Mouse (Mus musculus): ENCODE results near the gene Fam186a. TPM values are rescaled to one million over a fixed set of nuclear protein-coding genes. Genes with fewer than 3 reads are reported as not detected.
"Not testable (repeated sequence)": the region's sequence is repeated elsewhere in the genome, so short reads cannot be mapped to it uniquely, and the experiment has no call there.

The Fam186a gene
- total RNA-seq, 1 experiment: 0.13 TPM

GRCm38 (mm10) chr15:99974476-99975220, 7.8 kb upstream of the Fam186a start:
- TF ChIP-seq ZC3H11A (IDR thresholded peaks at IDR 0.05; ENCODE audit: borderline replicate concordance, low read depth, low read length): no peak
- no peak for TF ChIP-seq HCFC1 (IDR thresholded peaks at IDR 0.05; ENCODE audit: borderline replicate concordance, insufficient read depth, low read length)
- no peak for TF ChIP-seq MAFK (IDR thresholded peaks at IDR 0.05; ENCODE audit: insufficient read depth, low read depth, low read length)
- no peak for TF ChIP-seq CHD2 (IDR thresholded peaks at IDR 0.05; ENCODE audit: low read depth, low read length)
- no peak for TF ChIP-seq ZNF384 (IDR thresholded peaks at IDR 0.05; ENCODE audit: low read depth, low read length)
- Histone ChIP-seq H3K27ac (ENCODE audit: insufficient read depth, low read depth, low read length, poor library complexity, severe bottlenecking) (no peak overlapping the region), H3K36me3 (ENCODE audit: control insufficient read depth, insufficient read depth, low read length, poor library complexity, severe bottlenecking) (no peaks in the 10 kb centered on the region; the same call in 1 of the 2 replicates), H3K4me3 (ENCODE audit: insufficient read depth in 1 of 2, low read depth in 1 of 2, low read length in 2 of 2, poor library complexity in 1 of 2, severe bottlenecking in 1 of 2) (peak overlapping the region; percentile 35 to 77), H3K9me3 (ENCODE audit: control insufficient read depth, insufficient read depth, low read depth, low read length) (no peaks in the 10 kb centered on the region), H3K9ac (ENCODE audit: insufficient read depth, low read depth, low read length, poor library complexity, severe bottlenecking) (0 out of 2 replicates have a peak overlapping the region, but pooled peaks have one; percentile 38), H3K4me1 (ENCODE audit: control insufficient read depth in 2 of 2, insufficient read depth in 2 of 2, low read length in 2 of 2, poor library complexity in 1 of 2) (peaks cover 2 to 9% of the 10 kb centered on the region in 2 experiments; a peak in 3 of 4 replicates)
- no peak for DNase-seq (ENCODE audit: low read depth, low spot score)
- in situ Hi-C loops (cut with MboI; ENCODE audit: low sequenced_read_pairs in 2 of 2, unreplicated experiment in 2 of 2): no loop called here

- in situ Hi-C loops (cut with MboI; ENCODE audit: low sequenced_read_pairs in 2 of 2, unreplicated experiment in 2 of 2): no loop called here
- peak overlapping the region; percentile 99 for H3K9ac ChIP-seq (ENCODE audit: insufficient read depth, low read depth, low read length, poor library complexity, severe bottlenecking)
- DNase-seq (ENCODE audit: low read depth, low spot score): peak; percentile 79
- peak overlapping the region; percentile 77 to 98 for H3K4me3 ChIP-seq (ENCODE audit: insufficient read depth in 1 of 2, low read depth in 1 of 2, low read length in 2 of 2, poor library complexity in 1 of 2, severe bottlenecking in 1 of 2)
- no peaks in the 10 kb centered on the region for H3K36me3 ChIP-seq (ENCODE audit: control insufficient read depth, insufficient read depth, low read length, poor library complexity, severe bottlenecking)
- TF ChIP-seq ZNF384 (IDR thresholded peaks at IDR 0.05; ENCODE audit: low read depth, low read length): peak; percentile 89
- TF ChIP-seq CHD2 (IDR thresholded peaks at IDR 0.05; ENCODE audit: low read depth, low read length): no peak
- H3K4me1 ChIP-seq (ENCODE audit: control insufficient read depth in 2 of 2, insufficient read depth in 2 of 2, low read length in 2 of 2, poor library complexity in 1 of 2): peaks cover 2 to 9% of the 10 kb centered on the region in 2 experiments; a peak in 3 of 4 replicates
- peak overlapping the region; percentile 97 for H3K27ac ChIP-seq (ENCODE audit: insufficient read depth, low read depth, low read length, poor library complexity, severe bottlenecking)
- no peaks in the 10 kb centered on the region for H3K9me3 ChIP-seq (ENCODE audit: control insufficient read depth, insufficient read depth, low read depth, low read length)
These were observed 6.4 kb upstream of the Fam186a start for GRCm38 (mm10) chr15:99972989-99973911.

GRCm38 (mm10) chr15:99972361-99972988, 5.6 kb upstream of the Fam186a start:
- peak; percentile 100 for TF ChIP-seq ZNF384 (IDR thresholded peaks at IDR 0.05; ENCODE audit: low read depth, low read length)
- 0 out of 2 replicates have a peak, but pooled peaks have one; percentile 6 for TF ChIP-seq ZC3H11A (IDR thresholded peaks at IDR 0.05; ENCODE audit: borderline replicate concordance, low read depth, low read length)
- TF ChIP-seq CHD2 (IDR thresholded peaks at IDR 0.05; ENCODE audit: low read depth, low read length): peak; percentile 51; the same call in 1 of the 2 replicates
- peak; percentile 80; the same call in 1 of the 2 replicates for TF ChIP-seq HCFC1 (IDR thresholded peaks at IDR 0.05; ENCODE audit: borderline replicate concordance, insufficient read depth, low read length)
- peak; percentile 64; the same call in 1 of the 2 replicates for TF ChIP-seq MAFK (IDR thresholded peaks at IDR 0.05; ENCODE audit: insufficient read depth, low read depth, low read length)
- H3K9me3 ChIP-seq (ENCODE audit: control insufficient read depth, insufficient read depth, low read depth, low read length): no peaks in the 10 kb centered on the region
- peaks cover 2 to 9% of the 10 kb centered on the region in 2 experiments; a peak in 3 of 4 replicates for H3K4me1 ChIP-seq (ENCODE audit: control insufficient read depth in 2 of 2, insufficient read depth in 2 of 2, low read length in 2 of 2, poor library complexity in 1 of 2)
- H3K27ac ChIP-seq (ENCODE audit: insufficient read depth, low read depth, low read length, poor library complexity, severe bottlenecking): peak overlapping the region; percentile 97
- H3K4me3 ChIP-seq (ENCODE audit: insufficient read depth in 1 of 2, low read depth in 1 of 2, low read length in 2 of 2, poor library complexity in 1 of 2, severe bottlenecking in 1 of 2): peak overlapping the region; percentile 77 to 98
- H3K9ac ChIP-seq (ENCODE audit: insufficient read depth, low read depth, low read length, poor library complexity, severe bottlenecking): peak overlapping the region; percentile 99
- in situ Hi-C loops (cut with MboI; ENCODE audit: low sequenced_read_pairs in 2 of 2, unreplicated experiment in 2 of 2): no loop called here
- no peaks in the 10 kb centered on the region for H3K36me3 ChIP-seq (ENCODE audit: control insufficient read depth, insufficient read depth, low read length, poor library complexity, severe bottlenecking)
- peak; percentile 86 for DNase-seq (ENCODE audit: low read depth, low spot score)

- peaks cover 2 to 6% of the 10 kb centered on the region in 2 experiments; a peak in 3 of 4 replicates for H3K4me1 ChIP-seq (ENCODE audit: control insufficient read depth in 2 of 2, insufficient read depth in 2 of 2, low read length in 2 of 2, poor library complexity in 1 of 2)
- no peaks in the 10 kb centered on the region for H3K36me3 ChIP-seq (ENCODE audit: control insufficient read depth, insufficient read depth, low read length, poor library complexity, severe bottlenecking)
- TF ChIP-seq HCFC1 (IDR thresholded peaks at IDR 0.05; ENCODE audit: borderline replicate concordance, insufficient read depth, low read length): no peak
- TF ChIP-seq MAFK (IDR thresholded peaks at IDR 0.05; ENCODE audit: insufficient read depth, low read depth, low read length): no peak
- TF ChIP-seq CHD2 (IDR thresholded peaks at IDR 0.05; ENCODE audit: low read depth, low read length): no peak
- TF ChIP-seq ZNF384 (IDR thresholded peaks at IDR 0.05; ENCODE audit: low read depth, low read length): no peak
- TF ChIP-seq ZC3H11A (IDR thresholded peaks at IDR 0.05; ENCODE audit: borderline replicate concordance, low read depth, low read length): no peak
- no peak overlapping the region for H3K4me3 ChIP-seq (ENCODE audit: insufficient read depth in 1 of 2, low read depth in 1 of 2, low read length in 2 of 2, poor library complexity in 1 of 2, severe bottlenecking in 1 of 2)
- in situ Hi-C loops (cut with MboI; ENCODE audit: low sequenced_read_pairs in 2 of 2, unreplicated experiment in 2 of 2): no loop called here
- H3K9ac ChIP-seq (ENCODE audit: insufficient read depth, low read depth, low read length, poor library complexity, severe bottlenecking): no peak overlapping the region
- DNase-seq (ENCODE audit: low read depth, low spot score): no peak
- no peak overlapping the region for H3K27ac ChIP-seq (ENCODE audit: insufficient read depth, low read depth, low read length, poor library complexity, severe bottlenecking)
- no peaks in the 10 kb centered on the region for H3K9me3 ChIP-seq (ENCODE audit: control insufficient read depth, insufficient read depth, low read depth, low read length)
These were observed 3.7 kb upstream of the Fam186a start for GRCm38 (mm10) chr15:99970606-99971005.

GRCm38 (mm10) chr15:99969765-99970164, 2.9 kb upstream of the Fam186a start, which contains the start of gene Larp4:
Gene Larp4, plus strand, starts transcription at chr15:99970065.
- H3K9ac ChIP-seq (ENCODE audit: insufficient read depth, low read depth, low read length, poor library complexity, severe bottlenecking); H3K27ac ChIP-seq (ENCODE audit: insufficient read depth, low read depth, low read length, poor library complexity, severe bottlenecking); H3K36me3 ChIP-seq (ENCODE audit: control insufficient read depth, insufficient read depth, low read length, poor library complexity, severe bottlenecking); H3K4me1 ChIP-seq (ENCODE audit: control insufficient read depth in 2 of 2, insufficient read depth in 2 of 2, low read length in 2 of 2, poor library complexity in 1 of 2); DNase-seq (ENCODE audit: low read depth, low spot score); H3K9me3 ChIP-seq (ENCODE audit: control insufficient read depth, insufficient read depth, low read depth, low read length); in situ Hi-C loops (cut with MboI; ENCODE audit: low sequenced_read_pairs in 2 of 2, unreplicated experiment in 2 of 2); H3K4me3 ChIP-seq (ENCODE audit: insufficient read depth in 1 of 2, low read depth in 1 of 2, low read length in 2 of 2, poor library complexity in 1 of 2, severe bottlenecking in 1 of 2): not testable (repeated sequence)
